Mouse (Mus musculus) MEL (cell line): ENCODE measurements around the gene Unc13c.

ENCODE experiments used
- CHD2 ChIP-seq: IDR thresholded peaks from 2 replicates; pipeline ENCODE4 v1.6.1; 2011; ENCODE audit warnings: low read length, improper control_type of control experiment
- CTCF ChIP-seq, 3 experiments: IDR thresholded peaks in 2 of 3; conservative IDR thresholded peaks in 1 of 3; 2 replicates each; pipeline ENCODE4 v1.5.1; 2011 to 2012; ENCODE audit warnings: low read length in 3 of 3, low read depth in 2 of 3, mild to moderate bottlenecking in 2 of 3, improper control_type of control experiment in 1 of 3, inconsistent platforms in 1 of 3, mixed read lengths in 1 of 3, moderate library complexity in 1 of 3; ENCODE audit not compliant: control insufficient read depth in 1 of 3, insufficient read depth in 1 of 3, poor library complexity in 1 of 3, severe bottlenecking in 1 of 3
- E2F4 ChIP-seq: IDR thresholded peaks from 2 replicates; pipeline ENCODE4 v1.6.1; 2011; ENCODE audit warnings: low read depth, low read length, improper control_type of control experiment, borderline replicate concordance
- GATA1 ChIP-seq: IDR thresholded peaks from 2 replicates; pipeline ENCODE4 v1.6.1; 2011; ENCODE audit warnings: low read depth, low read length, improper control_type of control experiment
- MAZ ChIP-seq: IDR thresholded peaks from 2 replicates; pipeline ENCODE4 v1.6.1; 2012; ENCODE audit warnings: low read depth, mild to moderate bottlenecking, inconsistent platforms, low read length, improper control_type of control experiment
- POLR2A ChIP-seq, 2 experiments: IDR thresholded peaks; 2 replicates each; pipeline ENCODE4 v1.6.1; 2011 to 2012; ENCODE audit warnings: low read length in 2 of 2, mild to moderate bottlenecking in 2 of 2, control low read depth in 1 of 2, improper control_type of control experiment in 1 of 2, low read depth in 1 of 2, moderate library complexity in 1 of 2; ENCODE audit not compliant: control insufficient read depth in 1 of 2, insufficient read depth in 1 of 2, poor library complexity in 1 of 2
- TBP ChIP-seq: IDR thresholded peaks from 2 replicates; pipeline ENCODE4 v1.8.0; 2011; ENCODE audit warnings: low read depth, low read length, improper control_type of control experiment
- ZNF384 ChIP-seq: IDR thresholded peaks from 2 replicates; pipeline ENCODE4 v1.6.1; 2012; ENCODE audit warnings: low read depth, mild to moderate bottlenecking, inconsistent platforms, low read length, improper control_type of control experiment

DNA sequence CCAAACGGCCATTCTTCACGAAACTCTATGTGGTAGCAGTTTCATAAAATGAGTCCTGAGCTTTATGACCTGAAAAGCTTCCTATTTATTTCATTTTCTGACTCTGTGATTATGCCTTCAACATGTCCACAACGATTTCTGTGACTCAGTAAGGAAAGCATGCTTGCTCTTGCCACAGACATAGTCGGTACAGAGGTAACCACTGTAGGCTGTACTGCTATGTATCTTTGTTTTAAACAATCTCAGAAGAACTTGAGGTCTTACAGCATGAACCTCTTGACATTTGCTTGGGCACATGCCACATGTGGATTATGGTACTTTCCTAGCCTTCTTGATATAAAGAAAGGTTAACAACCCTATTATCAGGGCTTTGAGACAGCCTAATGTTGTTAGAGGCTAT lies 162.1 kb downstream of the Unc13c start:
- TF ChIP-seq TBP (no peak), CTCF (IDR thresholded peaks at IDR 0.05 in 2 of 3, conservative IDR thresholded peaks at IDR 0.05 in 1 of 3; ENCODE audit: control insufficient read depth in 1 of 3, insufficient read depth in 1 of 3, low read depth in 2 of 3, low read length in 3 of 3, poor library complexity in 1 of 3, severe bottlenecking in 1 of 3) (no peak), ZNF384 (no peak), POLR2A (IDR thresholded peaks at IDR 0.05; ENCODE audit: control insufficient read depth in 1 of 2, insufficient read depth in 1 of 2, low read depth in 1 of 2, low read length in 2 of 2, poor library complexity in 1 of 2) (no peak), CHD2 (no peak), GATA1 (no peak), E2F4 (no peak), MAZ (no peak)
